Mouse (Mus musculus) liver, adult 2 months (tissue): Measurements from ENCODE around the gene Rfx2.

ENCODE experiments used
- CTCF ChIP-seq: fragments of 200-500 bp; IDR thresholded peaks from 2 replicates; pipeline ENCODE4 v1.5.1; 2011; ENCODE audit warnings: low read depth, low read length, control low read depth
- POLR2A ChIP-seq: fragments of 200-500 bp; IDR thresholded peaks from 2 replicates; pipeline ENCODE4 v1.6.1; 2011; ENCODE audit warnings: low read length, control low read depth; ENCODE audit not compliant: insufficient read depth; ENCODE audit errors: extremely low read depth

DNA sequence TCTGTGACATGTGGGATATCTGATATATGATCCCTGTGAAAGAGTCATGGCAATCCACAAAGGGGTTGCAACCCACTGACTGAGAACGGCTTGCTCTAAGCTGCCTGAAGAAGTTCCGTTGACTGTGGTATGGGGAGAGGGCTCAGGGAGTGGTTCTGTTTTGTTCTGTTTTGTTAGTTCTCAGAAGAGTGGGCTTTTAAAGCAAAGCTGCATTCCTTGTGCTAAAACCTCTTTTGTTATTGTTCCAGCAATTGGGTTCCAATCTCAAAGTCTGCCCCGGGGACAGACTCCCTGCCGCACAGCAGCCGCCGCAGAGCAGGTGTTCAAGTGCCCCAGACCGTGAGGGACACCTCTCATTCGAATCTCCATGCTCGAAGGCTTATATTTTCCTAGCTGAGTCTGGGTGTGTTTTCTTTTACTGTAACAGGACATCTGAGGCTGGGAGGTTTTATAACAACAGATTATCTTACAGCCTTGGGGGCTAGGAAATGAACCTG is 38.7 kb upstream of the Rfx2 start:
- no peak for TF ChIP-seq POLR2A
- no peak for TF ChIP-seq CTCF
